Mouse (Mus musculus) lung, postnatal 0 days (tissue): ENCODE data around the gene Lrrtm4.

Source experiments
- CTCF ChIP-seq: IDR thresholded peaks from 2 replicates; pipeline ENCODE4 v1.5.1; 2016; ENCODE audit warnings: antibody characterized with exemption, mild to moderate bottlenecking
- EP300 ChIP-seq: IDR thresholded peaks from 2 replicates; pipeline ENCODE4 v1.6.1; 2016; ENCODE audit warnings: antibody characterized with exemption, mild to moderate bottlenecking, control low read depth

- TF ChIP-seq CTCF (no peak), EP300 (no peak)
Measured at GRCm38 (mm10) chr6:80261595-80261994, 242.9 kb downstream of the Lrrtm4 start.
